Mouse (Mus musculus) thymus, adult 2 months (tissue): ENCODE data around the gene Maats1. TPM values are rescaled to one million over a fixed set of nuclear protein-coding genes. Genes with fewer than 3 reads are reported as not detected.

ENCODE experiments used
- DNase-seq: peaks from one replicate; pipeline ENCODE4 v3.0.0; 2021
- H3K27ac ChIP-seq: fragments of 200-500 bp; 2 replicates; pipeline ENCODE4 v1.5.1; 2012; ENCODE audit warnings: low read length, control low read depth; ENCODE audit not compliant: control insufficient read depth, insufficient read depth
- H3K27me3 ChIP-seq: fragments of 200-500 bp; 2 replicates; pipeline ENCODE4 v1.6.1; 2012; ENCODE audit warnings: mild to moderate bottlenecking, low read length, moderate library complexity, mixed read lengths; ENCODE audit not compliant: control insufficient read depth, insufficient read depth
- H3K36me3 ChIP-seq: fragments of 200-500 bp; 2 replicates; pipeline ENCODE4 v1.6.1; 2012; ENCODE audit warnings: mild to moderate bottlenecking, low read length, moderate library complexity; ENCODE audit not compliant: control insufficient read depth, insufficient read depth
- H3K4me1 ChIP-seq: fragments of 200-500 bp; replicated peaks from 2 replicates; pipeline ENCODE4 v1.6.1; 2012; ENCODE audit warnings: low read length; ENCODE audit not compliant: control insufficient read depth, insufficient read depth
- H3K4me3 ChIP-seq: fragments of 200-500 bp; 2 replicates; pipeline ENCODE4 v1.5.1; 2012; ENCODE audit warnings: mild to moderate bottlenecking, low read length, control low read depth, moderate library complexity; ENCODE audit not compliant: control insufficient read depth, insufficient read depth
- CTCF ChIP-seq: fragments of 200-500 bp; IDR thresholded peaks from 2 replicates; pipeline ENCODE4 v1.5.1; 2012; ENCODE audit warnings: mild to moderate bottlenecking, control low read depth, low read length, moderate library complexity, borderline replicate concordance; ENCODE audit not compliant: control insufficient read depth, poor library complexity, insufficient read depth; ENCODE audit errors: extremely low read depth
- POLR2A ChIP-seq: fragments of 200-500 bp; IDR thresholded peaks from 2 replicates; pipeline ENCODE4 v1.6.1; 2012; ENCODE audit warnings: mild to moderate bottlenecking, low read length, control low read depth, moderate library complexity; ENCODE audit not compliant: control insufficient read depth, poor library complexity, insufficient read depth; ENCODE audit errors: extremely low read depth
- WGBS: fragments of 180-500 bp; shearing (Covaris S2); methylation state at CpG from one replicate; pipeline ENCODE4 v1.1.7; 2018; 5-methylcytosine and 5-hydroxymethylcytosine counted together
- polyA plus RNA-seq: library from polyadenylated mRNA; depleted of rRNA; stranded (reverse); fragments of >200 nt; gene quantifications from 2 replicates; pipeline ENCODE4 v1.2.3, GENCODE M21; 2012

Gene Maats1
- polyA plus RNA-seq, 1 experiment: 0.12 TPM

GRCm38 (mm10) chr16:38307651-38308050, 34.3 kb downstream of the Maats1 start:
- no peak overlapping the region for H3K4me3 ChIP-seq
- H3K36me3 ChIP-seq: no peaks in the 10 kb centered on the region
- no peak for TF ChIP-seq POLR2A
- TF ChIP-seq CTCF: no peak
- WGBS: 8% methylated on average over 7 of the region's 7 CpGs
- no peak overlapping the region for H3K27ac ChIP-seq
- no peaks in the 10 kb centered on the region for H3K27me3 ChIP-seq
- DNase-seq: no peak
- H3K4me1 ChIP-seq: no peaks in the 10 kb centered on the region

- 63% methylated on average over 5 of the region's 5 CpGs for WGBS
- H3K36me3 ChIP-seq: no peaks in the 10 kb centered on the region
- H3K27me3 ChIP-seq: no peaks in the 10 kb centered on the region
- no peaks in the 10 kb centered on the region for H3K4me1 ChIP-seq
- H3K4me3 ChIP-seq: no peak overlapping the region
- TF ChIP-seq POLR2A (no peak), CTCF (no peak)
- no peak for DNase-seq
- no peak overlapping the region for H3K27ac ChIP-seq
Observed at GRCm38 (mm10) chr16:38307221-38307605, 34.7 kb downstream of the Maats1 start.

GRCm38 (mm10) chr16:38306571-38307220, 35.2 kb downstream of the Maats1 start:
- Histone ChIP-seq H3K27me3 (no peaks in the 10 kb centered on the region), H3K36me3 (no peaks in the 10 kb centered on the region), H3K4me1 (no peaks in the 10 kb centered on the region), H3K4me3 (no peak overlapping the region), H3K27ac (no peak overlapping the region)
- DNase-seq: peak; percentile 11
- WGBS: 75% methylated on average over 18 of the region's 18 CpGs
- TF ChIP-seq CTCF (0 out of 2 replicates have a peak, but pooled peaks have one; percentile 27), POLR2A (no peak)

GRCm38 (mm10) chr16:38304460-38305194, 37.3 kb downstream of the Maats1 start:
- DNase-seq: no peak
- 83% methylated on average over 17 of the region's 17 CpGs for WGBS
- H3K4me3 ChIP-seq: no peak overlapping the region
- no peaks in the 10 kb centered on the region for H3K36me3 ChIP-seq
- H3K27me3 ChIP-seq: no peaks in the 10 kb centered on the region
- no peak for TF ChIP-seq POLR2A
- no peak for TF ChIP-seq CTCF
- no peaks in the 10 kb centered on the region for H3K4me1 ChIP-seq
- H3K27ac ChIP-seq: no peak overlapping the region

GRCm38 (mm10) chr16:38302367-38302766, 39.6 kb downstream of the Maats1 start:
- H3K36me3 ChIP-seq: no peaks in the 10 kb centered on the region
- no peak overlapping the region for H3K27ac ChIP-seq
- no peaks in the 10 kb centered on the region for H3K4me1 ChIP-seq
- no peak for TF ChIP-seq CTCF
- no peak for TF ChIP-seq POLR2A
- H3K4me3 ChIP-seq: no peak overlapping the region
- no peak for DNase-seq
- H3K27me3 ChIP-seq: no peaks in the 10 kb centered on the region
- WGBS: 92% methylated on average over 13 of the region's 13 CpGs

- Histone ChIP-seq H3K4me3 (no peak overlapping the region), H3K27me3 (no peaks in the 10 kb centered on the region), H3K4me1 (no peaks in the 10 kb centered on the region), H3K36me3 (no peaks in the 10 kb centered on the region), H3K27ac (no peak overlapping the region)
- no peak for DNase-seq
- TF ChIP-seq CTCF: no peak
- no peak for TF ChIP-seq POLR2A
- 95% methylated on average over 6 of the region's 6 CpGs for WGBS
Observed at GRCm38 (mm10) chr16:38298410-38298809, 43.5 kb downstream of the Maats1 start.
